Comparison of ENCODE assay signal across 13 mouse cellular contexts in genomic region chr5:38151264-38151663, GRCm38 (mm10). TPM values are rescaled to one million over a fixed set of nuclear protein-coding genes. Genes with fewer than 3 reads are reported as not detected.
DNase-seq lines count a peak whose midpoint lies in the region; ATAC-seq and TF ChIP-seq lines count a peak whose summit lies in the region.
"Had no signal": no experiment of that assay in that cellular context is flagged by ENCODE, and none has a peak within 500 bp of the region (broad histone marks: within the 10 kb centered on the region; RNA-seq: fewer than 3 reads in every experiment).

No protein-coding gene starts in this region.

- TF ChIP-seq CTCF in left cerebral cortex, adult 2 months (IDR thresholded peaks at IDR 0.05) = no peak

- H3K36me3 ChIP-seq in forebrain, embryonic 14.5 days (ENCODE audit: control insufficient read depth, insufficient read depth, low read length) = peaks cover 95% of the 10 kb centered on the region
- H3K36me3 ChIP-seq in forebrain, embryonic 12.5 days (replicated peaks) = peaks cover 99% of the 10 kb centered on the region
- H3K36me3 ChIP-seq: liver, embryonic 15.5 days had no signal

- H3K4me3 ChIP-seq in forebrain, embryonic 14.5 days (ENCODE audit: low read depth, low read length) = no peak overlapping the region
- H3K4me3 ChIP-seq in forebrain, embryonic 12.5 days (replicated peaks) = no peak overlapping the region
- no peak overlapping the region for H3K4me3 ChIP-seq in left cerebral cortex, adult 2 months
- H3K4me3 ChIP-seq: liver, embryonic 15.5 days had no signal

- peak overlapping the region; percentile 24; the same call in 1 of the 2 replicates for H3K4me2 ChIP-seq in forebrain, embryonic 14.5 days (ENCODE audit: low read length)
- no peak overlapping the region; the same call in 1 of the 2 replicates for H3K4me2 ChIP-seq in forebrain, embryonic 12.5 days
- H3K4me2 ChIP-seq: liver, embryonic 15.5 days had no signal

- H3K9ac ChIP-seq in forebrain, embryonic 14.5 days (ENCODE audit: low read length) = no peak overlapping the region; the same call in 1 of the 2 replicates
- H3K9ac ChIP-seq in forebrain, embryonic 12.5 days = no peak overlapping the region
- H3K9ac ChIP-seq: liver, embryonic 15.5 days had no signal

- DNase-seq in forebrain, embryonic 14.5 days (ENCODE audit: low spot score) = peak; percentile 35
- peak; percentile 73 for DNase-seq in 3T3-L1 (ENCODE audit: low read depth, low spot score)
- peak; percentile 96 for DNase-seq in brain, adult 2 months (ENCODE audit: low read depth, low spot score)
- DNase-seq in left cerebral cortex, adult 2 months (ENCODE audit: extremely low spot score in 1 of 2, low spot score in 2 of 2) = peak; percentile 51 to 58
- DNase-seq in heart, adult 9 months (ENCODE audit: low spot score in 2 of 2) = no peak
- no peak for DNase-seq in right cerebral cortex, postnatal 14 days
- DNase-seq in spleen, postnatal 36 days (ENCODE audit: low spot score in 2 of 2) = no peak
- DNase-seq: heart, postnatal 14 days; kidney, postnatal 14 days; retina, postnatal 1 day had no signal

- H3K27ac ChIP-seq in forebrain, embryonic 14.5 days (ENCODE audit: low read depth, low read length) = no peak overlapping the region
- H3K27ac ChIP-seq in forebrain, embryonic 12.5 days = no peak overlapping the region
- peak overlapping the region; percentile 87 for H3K27ac ChIP-seq in left cerebral cortex, adult 2 months
- H3K27ac ChIP-seq: liver, embryonic 15.5 days had no signal

- H3K9me3 ChIP-seq in forebrain, embryonic 14.5 days (replicated peaks; ENCODE audit: control insufficient read depth, low read length) = no peaks in the 10 kb centered on the region
- no peaks in the 10 kb centered on the region; the same call in 1 of the 2 replicates for H3K9me3 ChIP-seq in forebrain, embryonic 12.5 days
- H3K9me3 ChIP-seq: liver, embryonic 15.5 days had no signal

- intact Hi-C loops in left cerebral cortex, adult 2 months (cut with DNase I) = no loop called here

- 54% methylated on average over 3 of the region's 3 CpGs for WGBS in forebrain, embryonic 14.5 days
- WGBS in forebrain, embryonic 12.5 days = 51% methylated on average over 3 of the region's 3 CpGs

- no peaks in the 10 kb centered on the region for H3K27me3 ChIP-seq in forebrain, embryonic 14.5 days (replicated peaks; ENCODE audit: control insufficient read depth, insufficient read depth, low read length)
- no peaks in the 10 kb centered on the region for H3K27me3 ChIP-seq in forebrain, embryonic 12.5 days
- H3K27me3 ChIP-seq: liver, embryonic 15.5 days had no signal

- ATAC-seq in forebrain, embryonic 14.5 days = peak; percentile 21; the same call in 1 of the 2 replicates
- no peak for ATAC-seq in forebrain, embryonic 12.5 days (ENCODE audit: low FRiP score)
- ATAC-seq: CD4-positive, CD25-positive, alpha-beta regulatory T cell, adult 4 months had no signal

- peaks cover 38% of the 10 kb centered on the region for H3K4me1 ChIP-seq in forebrain, embryonic 14.5 days (ENCODE audit: control insufficient read depth, insufficient read depth, low read length)
- H3K4me1 ChIP-seq in forebrain, embryonic 12.5 days = peaks cover 48% of the 10 kb centered on the region
- H3K4me1 ChIP-seq: liver, embryonic 15.5 days had no signal

RNA-seq across cellular contexts. Expression of gene Nsg1, which starts 8.4 kb away (rescaled TPM):
- polyA plus RNA-seq in forebrain, embryonic 14.5 days (2014; fragmentation: Nextera tagmentation; extraction: Ambion mirVana) = 351 and 354 TPM in 2 replicates
- 376 and 398 TPM in 2 replicates for polyA plus RNA-seq in forebrain, embryonic 12.5 days (2016; fragmentation: Nextera tagmentation; extraction: Ambion mirVana)
- total RNA-seq in left cerebral cortex, adult 2 months (2021) = 100 to 1,000 TPM; 417 to 506 TPM

Comparison
In these comparisons a context has a peak if more than half of its experiments do, and no peak if none do; other contexts are left out.
1. DNase-seq: peak in forebrain, embryonic 14.5 days (single experiment), 3T3-L1 (single experiment), brain, adult 2 months (single experiment) and left cerebral cortex, adult 2 months (2 of 2); none in heart, adult 9 months (0 of 2), right cerebral cortex, postnatal 14 days (single experiment) and spleen, postnatal 36 days (0 of 2).